Mouse (Mus musculus) layer of hippocampus, postnatal 25 days (tissue): ENCODE measurements around the gene Astn2. TPM values are rescaled to one million over a fixed set of nuclear protein-coding genes. Genes with fewer than 3 reads are reported as not detected.

Experiments
- DNase-seq, 2 experiments: peaks; one replicate each; pipeline ENCODE4 v3.0.0; 2022; ENCODE audit warnings: mixed read lengths in 2 of 2, low spot score in 1 of 2; ENCODE audit errors: extremely low spot score in 1 of 2
- total RNA-seq, 2 experiments: library from RNA; stranded (reverse); gene quantifications; 2 replicates each; pipeline ENCODE4 v1.2.3; 2021

The Astn2 gene
- total RNA-seq, 2 experiments from 2014 or later = 23.1 to 26.2 TPM

GRCm38 (mm10) chr4:66002936-66003335 lies 401.5 kb downstream of the Astn2 start:
- DNase-seq = no peak

DNA sequence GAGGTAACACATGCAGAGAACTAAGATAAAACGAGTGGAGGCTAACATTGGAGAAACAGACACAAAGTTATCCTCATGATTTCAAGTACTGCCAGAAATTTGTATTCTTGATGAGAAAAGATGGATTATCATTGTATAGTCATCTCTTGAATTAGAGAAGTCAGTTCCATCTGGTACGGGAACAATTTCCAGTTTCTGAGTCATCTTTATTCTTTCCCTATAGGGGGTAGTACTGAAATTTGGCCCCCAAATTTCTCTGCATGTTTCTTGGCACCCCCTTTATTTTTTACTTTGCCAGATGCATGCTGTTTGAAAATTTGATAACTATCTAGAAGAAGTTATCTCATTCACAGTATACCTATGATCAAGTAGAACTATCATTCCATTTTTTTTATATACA lies 420.8 kb downstream of the Astn2 start:
- DNase-seq = no peak

DNA sequence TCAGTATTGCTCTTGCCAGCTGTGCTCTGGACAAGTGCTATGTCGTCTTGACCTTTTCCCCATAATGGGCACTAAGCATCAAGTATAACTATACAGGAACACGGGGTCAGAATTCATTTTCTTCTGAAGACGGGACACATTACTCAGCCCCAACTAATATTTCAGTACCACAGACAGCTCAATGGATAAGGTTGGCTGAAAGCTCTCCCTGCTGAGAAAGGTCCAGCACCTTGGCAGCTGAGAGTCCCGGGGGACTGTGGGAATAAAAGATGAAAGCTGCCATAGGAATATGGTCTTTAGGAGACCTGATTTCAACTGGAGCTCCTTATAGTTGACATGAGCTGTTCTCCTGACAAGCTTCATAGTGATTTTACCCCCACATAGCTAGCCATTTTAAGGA lies 421.5 kb downstream of the Astn2 start:
- no peak for DNase-seq

- no peak for DNase-seq
Observed at GRCm38 (mm10) chr4:65976251-65976650, 428.2 kb downstream of the Astn2 start.

GRCm38 (mm10) chr4:65972395-65972794 lies 432.0 kb downstream of the Astn2 start:
- DNase-seq = no peak

DNA sequence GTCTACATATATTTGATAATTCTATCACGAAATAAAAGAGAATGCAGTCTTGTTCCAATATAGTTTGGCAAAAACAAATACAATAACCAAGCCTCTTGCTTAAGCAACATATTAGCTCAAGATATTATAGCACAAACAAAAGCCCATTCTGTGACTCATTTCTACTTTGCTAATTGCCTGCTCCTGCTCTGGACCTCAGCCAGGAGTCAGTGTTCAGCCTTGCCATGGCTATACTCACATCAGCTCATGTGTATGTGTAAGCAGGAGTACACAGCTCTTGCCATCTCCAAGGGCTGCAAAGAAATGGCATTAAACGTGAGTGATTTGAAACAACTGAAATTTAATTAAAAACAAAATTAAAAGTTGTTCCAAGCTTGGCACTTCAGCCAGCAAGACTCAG lies 435.1 kb downstream of the Astn2 start:
- no peak for DNase-seq

- DNase-seq = no peak
Observed at GRCm38 (mm10) chr4:65964604-65965003, 439.8 kb downstream of the Astn2 start.

- no peak for DNase-seq
Observed at GRCm38 (mm10) chr4:65959188-65959759, 445.1 kb downstream of the Astn2 start.

GRCm38 (mm10) chr4:65958369-65959187 lies 445.8 kb downstream of the Astn2 start:
- no peak for DNase-seq

GRCm38 (mm10) chr4:65951918-65952317 lies 452.5 kb downstream of the Astn2 start:
- DNase-seq = no peak

GRCm38 (mm10) chr4:65947141-65947649 lies 457.2 kb downstream of the Astn2 start:
- DNase-seq = no peak

DNA sequence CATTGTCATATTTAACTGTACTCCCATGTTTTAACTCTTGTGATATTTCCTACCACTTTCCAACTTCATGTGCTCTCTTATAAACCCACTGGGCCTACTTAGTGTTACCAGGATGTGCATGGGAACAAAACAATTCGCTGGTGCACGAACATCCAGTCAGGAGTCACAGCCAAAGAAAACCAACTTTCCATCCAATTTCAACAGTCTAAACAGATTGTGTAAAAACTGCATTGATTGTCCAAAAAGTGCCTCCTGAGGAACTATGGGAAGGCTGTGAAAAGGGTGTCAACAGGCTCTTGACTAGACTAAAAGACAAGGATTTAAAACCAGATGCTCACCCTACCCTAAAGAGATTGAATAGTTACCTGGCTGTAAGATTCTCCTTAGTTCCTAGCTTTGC lies 458.4 kb downstream of the Astn2 start:
- DNase-seq = no peak

DNA sequence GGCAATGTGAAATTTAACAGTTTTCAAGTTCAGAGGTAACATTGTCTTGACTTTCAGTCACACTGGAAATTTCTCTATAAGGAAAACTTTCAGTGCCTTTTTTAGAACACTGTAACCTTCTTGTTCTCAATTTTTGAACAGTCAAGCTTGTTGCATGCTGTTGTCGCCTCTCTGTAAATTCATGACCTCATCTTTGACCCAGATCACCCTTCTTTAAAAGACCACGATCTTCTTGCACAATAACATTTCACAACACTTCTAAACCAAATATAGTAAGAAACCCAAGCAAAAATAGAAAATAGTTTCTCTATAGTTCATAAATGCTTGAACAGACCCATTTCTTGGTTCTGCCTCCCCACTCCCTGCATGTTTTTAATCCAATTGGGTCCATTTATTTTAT lies 473.5 kb downstream of the Astn2 start:
- DNase-seq = no peak

GRCm38 (mm10) chr4:65920294-65920693 lies 484.1 kb downstream of the Astn2 start:
- DNase-seq = no peak

DNA sequence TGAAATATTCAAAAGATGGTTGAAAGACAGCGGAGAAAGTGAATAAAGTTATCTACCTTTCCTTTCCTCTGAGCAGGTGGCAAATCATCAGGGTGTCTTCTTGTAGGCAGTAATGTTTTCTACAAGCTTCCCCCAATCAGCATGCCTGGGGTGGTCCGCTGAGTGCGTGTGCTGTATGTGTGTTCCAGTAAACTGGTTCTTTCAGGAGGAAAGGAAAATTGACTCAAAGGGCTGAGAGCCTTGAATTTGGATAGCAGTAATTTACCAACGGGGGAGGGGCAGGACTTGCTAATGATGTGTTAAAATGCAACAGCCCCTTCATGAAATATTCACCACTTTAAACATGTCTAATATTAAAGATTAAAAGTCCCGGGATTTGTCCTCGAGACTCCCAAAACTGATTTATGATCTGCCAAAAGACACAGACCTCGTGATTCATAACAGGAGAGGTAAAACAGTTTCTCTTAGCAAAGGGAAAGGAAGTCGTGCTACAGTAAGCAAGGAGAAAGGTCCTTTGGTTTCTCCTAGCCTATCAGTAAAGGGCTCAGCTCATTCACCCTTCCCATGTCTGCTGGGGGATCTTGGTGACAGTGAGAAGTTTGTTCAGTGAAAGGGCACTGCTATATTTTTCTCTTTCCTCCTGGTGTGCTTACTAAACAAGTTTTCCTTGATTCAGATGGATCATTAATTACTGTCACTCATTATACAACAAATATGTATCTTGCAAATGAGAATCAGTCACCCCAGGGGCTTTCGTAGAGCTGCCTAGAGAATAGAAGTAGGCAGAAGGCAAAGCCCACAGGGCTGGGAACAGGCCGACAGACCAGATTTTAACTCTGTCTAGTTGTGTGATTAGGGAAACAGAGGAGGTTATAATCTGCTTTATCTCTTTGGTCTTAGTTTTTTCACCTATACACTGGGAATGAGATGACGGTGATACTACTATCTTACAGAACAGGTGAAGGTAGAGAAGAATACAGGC lies 488.1 kb downstream of the Astn2 start:
- no peak for DNase-seq

DNA sequence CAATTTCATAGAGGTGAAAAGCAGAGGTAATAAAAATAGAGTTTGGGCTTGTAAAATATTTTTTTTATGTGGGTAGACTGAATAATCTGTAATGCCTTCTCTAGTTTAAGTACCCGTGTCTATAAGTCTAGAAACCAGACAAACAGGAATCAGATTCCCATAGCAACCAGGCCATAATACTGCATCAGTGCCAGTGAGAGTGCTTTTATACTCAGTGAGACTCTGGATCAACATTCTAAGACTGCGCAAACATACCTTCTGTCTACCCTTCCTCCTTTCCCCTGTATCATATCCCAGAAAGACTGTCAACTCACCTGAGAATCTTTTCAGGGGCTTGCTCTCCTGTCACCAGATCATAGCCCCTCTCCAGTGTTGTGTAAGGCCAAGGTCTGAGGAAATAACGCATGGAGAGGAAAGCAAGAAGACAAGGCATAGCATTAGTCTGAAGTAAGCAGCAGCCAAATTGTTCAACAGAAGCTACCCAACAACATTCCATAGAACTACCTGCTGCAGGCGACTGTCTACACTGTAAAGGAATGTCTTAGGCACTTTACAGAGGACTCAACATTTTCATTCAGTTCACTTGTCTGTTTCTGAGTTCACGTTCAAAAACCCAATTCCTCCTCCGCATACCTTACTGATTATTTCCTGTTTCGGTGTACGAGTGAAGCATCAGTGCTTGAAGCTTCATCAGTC lies 492.0 kb downstream of the Astn2 start:
- DNase-seq = no peak

- no peak for DNase-seq
Observed at GRCm38 (mm10) chr4:65907660-65908059, 496.8 kb downstream of the Astn2 start.

- no peak for DNase-seq
Observed at GRCm38 (mm10) chr4:65904963-65905362, 499.4 kb downstream of the Astn2 start.

- no peak for DNase-seq
Observed at GRCm38 (mm10) chr4:65896092-65897027, 508.1 kb downstream of the Astn2 start.
